Mouse (Mus musculus): ENCODE data around the gene Pcsk6. TPM values are rescaled to one million over a fixed set of nuclear protein-coding genes. Genes with fewer than 3 reads are reported as not detected.
"Not testable (repeated sequence)": the region's sequence is repeated elsewhere in the genome, so short reads cannot be mapped to it uniquely, and the experiment has no call there.

Pcsk6 gene
- polyA plus RNA-seq, 1 experiment from 2014 or later = 4.3 TPM

- no peak overlapping the region for H3K27ac ChIP-seq (ENCODE audit: low read length)
- no peak for ATAC-seq (ENCODE audit: insufficient number of reproducible peaks, insufficient read depth, low FRiP score, low read depth)
- no peaks in the 10 kb centered on the region for H3K27me3 ChIP-seq (ENCODE audit: control insufficient read depth, insufficient read depth, low read length)
- no peaks in the 10 kb centered on the region for H3K9me3 ChIP-seq (ENCODE audit: control insufficient read depth, low read depth, low read length)
- H3K4me2 ChIP-seq (replicated peaks; ENCODE audit: low read depth, low read length) = no peak overlapping the region
- 67% methylated on average over 3 of the region's 3 CpGs for WGBS
- H3K4me3 ChIP-seq (ENCODE audit: low read depth, low read length) = no peak overlapping the region
- H3K36me3 ChIP-seq (ENCODE audit: control insufficient read depth, insufficient read depth, low read length) = no peaks in the 10 kb centered on the region
- H3K4me1 ChIP-seq (ENCODE audit: control insufficient read depth, insufficient read depth, low read length) = 0 out of 2 replicates have a peak, but pooled peaks cover 6% of the 10 kb centered on the region
- no peak overlapping the region for H3K9ac ChIP-seq (replicated peaks; ENCODE audit: low read depth, low read length)
These were observed 51.6 kb downstream of the Pcsk6 start for GRCm38 (mm10) chr7:65913088-65913610.

GRCm38 (mm10) chr7:65914761-65915301, 53.3 kb downstream of the Pcsk6 start:
- WGBS = 39% methylated on average over 11 of the region's 11 CpGs
- no peaks in the 10 kb centered on the region for H3K9me3 ChIP-seq (ENCODE audit: control insufficient read depth, low read depth, low read length)
- no peaks in the 10 kb centered on the region for H3K27me3 ChIP-seq (ENCODE audit: control insufficient read depth, insufficient read depth, low read length)
- no peak overlapping the region for H3K9ac ChIP-seq (replicated peaks; ENCODE audit: low read depth, low read length)
- H3K4me1 ChIP-seq (ENCODE audit: control insufficient read depth, insufficient read depth, low read length) = 0 out of 2 replicates have a peak, but pooled peaks cover 6% of the 10 kb centered on the region
- H3K4me2 ChIP-seq (replicated peaks; ENCODE audit: low read depth, low read length) = no peak overlapping the region
- H3K4me3 ChIP-seq (ENCODE audit: low read depth, low read length) = no peak overlapping the region
- no peak for ATAC-seq (ENCODE audit: insufficient number of reproducible peaks, insufficient read depth, low FRiP score, low read depth)
- H3K36me3 ChIP-seq (ENCODE audit: control insufficient read depth, insufficient read depth, low read length) = no peaks in the 10 kb centered on the region
- H3K27ac ChIP-seq (ENCODE audit: low read length) = no peak overlapping the region

- Histone ChIP-seq H3K27me3 (ENCODE audit: control insufficient read depth, insufficient read depth, low read length) (no peaks in the 10 kb centered on the region), H3K4me2 (replicated peaks; ENCODE audit: low read depth, low read length) (no peak overlapping the region), H3K36me3 (ENCODE audit: control insufficient read depth, insufficient read depth, low read length) (no peaks in the 10 kb centered on the region), H3K9ac (replicated peaks; ENCODE audit: low read depth, low read length) (no peak overlapping the region), H3K4me1 (ENCODE audit: control insufficient read depth, insufficient read depth, low read length) (0 out of 2 replicates have a peak, but pooled peaks cover 6% of the 10 kb centered on the region), H3K27ac (ENCODE audit: low read length) (no peak overlapping the region), H3K4me3 (ENCODE audit: low read depth, low read length) (no peak overlapping the region), H3K9me3 (ENCODE audit: control insufficient read depth, low read depth, low read length) (no peaks in the 10 kb centered on the region)
- WGBS = 85% methylated on average over 7 of the region's 7 CpGs
- ATAC-seq (ENCODE audit: insufficient number of reproducible peaks, insufficient read depth, low FRiP score, low read depth) = no peak
These were observed 54.3 kb downstream of the Pcsk6 start for GRCm38 (mm10) chr7:65915821-65916220.

- WGBS = 72% methylated on average over 8 of the region's 8 CpGs
- 0 out of 2 replicates have a peak, but pooled peaks cover 6% of the 10 kb centered on the region for H3K4me1 ChIP-seq (ENCODE audit: control insufficient read depth, insufficient read depth, low read length)
- ATAC-seq (ENCODE audit: insufficient number of reproducible peaks, insufficient read depth, low FRiP score, low read depth) = no peak
- no peaks in the 10 kb centered on the region for H3K36me3 ChIP-seq (ENCODE audit: control insufficient read depth, insufficient read depth, low read length)
- H3K9me3 ChIP-seq (ENCODE audit: control insufficient read depth, low read depth, low read length) = no peaks in the 10 kb centered on the region
- no peaks in the 10 kb centered on the region for H3K27me3 ChIP-seq (ENCODE audit: control insufficient read depth, insufficient read depth, low read length)
- no peak overlapping the region for H3K4me3 ChIP-seq (ENCODE audit: low read depth, low read length)
- no peak overlapping the region for H3K9ac ChIP-seq (replicated peaks; ENCODE audit: low read depth, low read length)
- H3K4me2 ChIP-seq (replicated peaks; ENCODE audit: low read depth, low read length) = no peak overlapping the region
- no peak overlapping the region for H3K27ac ChIP-seq (ENCODE audit: low read length)
These were observed 55.0 kb downstream of the Pcsk6 start for GRCm38 (mm10) chr7:65916566-65916965.

- H3K4me3 ChIP-seq (ENCODE audit: low read depth, low read length) = no peak overlapping the region
- H3K27ac ChIP-seq (ENCODE audit: low read length) = no peak overlapping the region
- H3K9me3 ChIP-seq (ENCODE audit: control insufficient read depth, low read depth, low read length) = peaks cover 6% of the 10 kb centered on the region; the same call in 1 of the 2 replicates
- H3K36me3 ChIP-seq (ENCODE audit: control insufficient read depth, insufficient read depth, low read length) = no peaks in the 10 kb centered on the region
- WGBS = 92% methylated on average over 4 of the region's 4 CpGs
- no peak overlapping the region for H3K9ac ChIP-seq (replicated peaks; ENCODE audit: low read depth, low read length)
- H3K4me2 ChIP-seq (replicated peaks; ENCODE audit: low read depth, low read length) = no peak overlapping the region
- ATAC-seq (ENCODE audit: insufficient number of reproducible peaks, insufficient read depth, low FRiP score, low read depth) = no peak
- H3K4me1 ChIP-seq (ENCODE audit: control insufficient read depth, insufficient read depth, low read length) = 0 out of 2 replicates have a peak, but pooled peaks cover 6% of the 10 kb centered on the region
- H3K27me3 ChIP-seq (ENCODE audit: control insufficient read depth, insufficient read depth, low read length) = no peaks in the 10 kb centered on the region
These were observed 56.9 kb downstream of the Pcsk6 start for GRCm38 (mm10) chr7:65918431-65918830.

GRCm38 (mm10) chr7:65929398-65929797, 67.9 kb downstream of the Pcsk6 start:
- no peak overlapping the region for H3K4me3 ChIP-seq (ENCODE audit: low read depth, low read length)
- 10% methylated on average over 5 of the region's 5 CpGs for WGBS
- H3K4me2 ChIP-seq (replicated peaks; ENCODE audit: low read depth, low read length) = no peak overlapping the region
- no peaks in the 10 kb centered on the region for H3K9me3 ChIP-seq (ENCODE audit: control insufficient read depth, low read depth, low read length)
- H3K9ac ChIP-seq (replicated peaks; ENCODE audit: low read depth, low read length) = no peak overlapping the region; the same call in 1 of the 2 replicates
- no peaks in the 10 kb centered on the region for H3K27me3 ChIP-seq (ENCODE audit: control insufficient read depth, insufficient read depth, low read length)
- no peaks in the 10 kb centered on the region for H3K36me3 ChIP-seq (ENCODE audit: control insufficient read depth, insufficient read depth, low read length)
- no peak for ATAC-seq (ENCODE audit: insufficient number of reproducible peaks, insufficient read depth, low FRiP score, low read depth)
- H3K4me1 ChIP-seq (ENCODE audit: control insufficient read depth, insufficient read depth, low read length) = no peaks in the 10 kb centered on the region
- no peak overlapping the region for H3K27ac ChIP-seq (ENCODE audit: low read length)

GRCm38 (mm10) chr7:65930478-65930877, 68.9 kb downstream of the Pcsk6 start:
- H3K4me1 ChIP-seq (ENCODE audit: control insufficient read depth, insufficient read depth, low read length) = no peaks in the 10 kb centered on the region
- WGBS = 50% methylated on average over 11 of the region's 11 CpGs
- H3K4me2 ChIP-seq (replicated peaks; ENCODE audit: low read depth, low read length) = no peak overlapping the region
- H3K9me3 ChIP-seq (ENCODE audit: control insufficient read depth, low read depth, low read length) = no peaks in the 10 kb centered on the region
- no peak overlapping the region for H3K27ac ChIP-seq (ENCODE audit: low read length)
- H3K9ac ChIP-seq (replicated peaks; ENCODE audit: low read depth, low read length) = no peak overlapping the region
- no peaks in the 10 kb centered on the region for H3K27me3 ChIP-seq (ENCODE audit: control insufficient read depth, insufficient read depth, low read length)
- ATAC-seq (ENCODE audit: insufficient number of reproducible peaks, insufficient read depth, low FRiP score, low read depth) = no peak
- no peak overlapping the region for H3K4me3 ChIP-seq (ENCODE audit: low read depth, low read length)
- H3K36me3 ChIP-seq (ENCODE audit: control insufficient read depth, insufficient read depth, low read length) = no peaks in the 10 kb centered on the region

GRCm38 (mm10) chr7:65934238-65934970, 72.9 kb downstream of the Pcsk6 start:
- H3K4me2 ChIP-seq (replicated peaks; ENCODE audit: low read depth, low read length); H3K9ac ChIP-seq (replicated peaks; ENCODE audit: low read depth, low read length); ATAC-seq (ENCODE audit: insufficient number of reproducible peaks, insufficient read depth, low FRiP score, low read depth); H3K27me3 ChIP-seq (ENCODE audit: control insufficient read depth, insufficient read depth, low read length); H3K27ac ChIP-seq (ENCODE audit: low read length); H3K9me3 ChIP-seq (ENCODE audit: control insufficient read depth, low read depth, low read length); H3K36me3 ChIP-seq (ENCODE audit: control insufficient read depth, insufficient read depth, low read length); H3K4me1 ChIP-seq (ENCODE audit: control insufficient read depth, insufficient read depth, low read length); H3K4me3 ChIP-seq (ENCODE audit: low read depth, low read length): not testable (repeated sequence)
- WGBS = 60% methylated on average over 3 of the region's 3 CpGs
